Mouse (Mus musculus): ENCODE results near the gene Sirt1. TPM values are rescaled to one million over a fixed set of nuclear protein-coding genes. Genes with fewer than 3 reads are reported as not detected.

Gene Sirt1
- polyA plus RNA-seq, 1 experiment = 53.5 TPM

DNA sequence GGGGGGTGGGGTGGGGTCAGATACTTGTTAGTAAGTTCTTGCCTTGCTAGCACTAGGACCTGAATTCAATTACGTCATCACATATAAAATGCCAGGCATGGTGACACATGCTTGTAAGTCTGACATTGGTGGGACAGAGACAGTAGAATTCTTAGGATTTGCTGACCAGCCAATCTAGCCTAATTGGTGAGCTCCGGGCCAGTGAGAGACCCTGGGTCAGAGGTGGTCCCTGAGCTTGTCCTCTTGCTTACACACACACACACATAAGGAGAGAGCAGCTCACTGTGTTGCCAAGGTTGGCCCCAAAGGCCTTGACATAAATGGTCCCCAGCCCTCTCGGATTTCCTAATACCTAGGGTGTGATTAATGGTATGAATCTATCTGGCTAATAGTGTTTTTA is 101.7 kb downstream of the Sirt1 start:
- no peaks in the 10 kb centered on the region for H3K9me3 ChIP-seq (replicated peaks; ENCODE audit: control insufficient read depth, insufficient read depth, low read length, poor library complexity, severe bottlenecking)
- H3K27me3 ChIP-seq (ENCODE audit: control insufficient read depth, insufficient read depth, low read length, poor library complexity, severe bottlenecking) = no peaks in the 10 kb centered on the region
- H3K4me1 ChIP-seq (ENCODE audit: control insufficient read depth, insufficient read depth, low read length) = peaks cover 2% of the 10 kb centered on the region
- no peak overlapping the region for H3K4me3 ChIP-seq (ENCODE audit: low read depth, low read length)
- H3K9ac ChIP-seq (ENCODE audit: low read depth, poor library complexity, severe bottlenecking) = no peak overlapping the region
- peaks cover 47% of the 10 kb centered on the region for H3K36me3 ChIP-seq (ENCODE audit: control insufficient read depth, insufficient read depth, low read length, poor library complexity, severe bottlenecking)
- TF ChIP-seq POLR2A (IDR thresholded peaks at IDR 0.05; ENCODE audit: insufficient read depth, low read length) (no peak), EP300 (IDR thresholded peaks at IDR 0.05; ENCODE audit: insufficient read depth, low read depth, low read length) (no peak), CTCF (IDR thresholded peaks at IDR 0.05; ENCODE audit: low read depth, low read length) (no peak)
- H3K27ac ChIP-seq (ENCODE audit: insufficient read depth, low read length) = no peak overlapping the region

DNA sequence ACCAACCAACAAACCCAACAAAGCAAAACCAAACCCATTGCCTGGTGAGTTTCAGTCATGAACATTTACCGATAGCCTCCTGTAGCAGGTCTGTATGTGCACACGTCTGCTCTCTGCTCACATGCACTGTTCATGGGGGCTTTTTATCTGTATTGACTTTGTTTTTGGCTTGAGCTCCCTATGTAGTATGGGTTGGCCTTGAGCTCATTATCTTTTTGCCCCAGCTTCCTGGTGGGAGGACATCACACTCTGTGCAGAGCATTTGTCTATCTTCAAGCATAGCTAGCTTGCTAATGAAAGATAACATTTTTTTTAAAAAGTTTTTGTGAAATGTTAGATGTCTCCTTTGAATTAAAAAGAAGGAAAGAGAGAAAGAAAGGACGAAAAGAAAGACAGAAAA is 104.5 kb downstream of the Sirt1 start:
- H3K4me3 ChIP-seq (ENCODE audit: low read depth, low read length) = no peak overlapping the region
- no peak overlapping the region for H3K9ac ChIP-seq (ENCODE audit: low read depth, poor library complexity, severe bottlenecking)
- no peaks in the 10 kb centered on the region for H3K27me3 ChIP-seq (ENCODE audit: control insufficient read depth, insufficient read depth, low read length, poor library complexity, severe bottlenecking)
- peaks cover 2% of the 10 kb centered on the region for H3K4me1 ChIP-seq (ENCODE audit: control insufficient read depth, insufficient read depth, low read length)
- H3K9me3 ChIP-seq (replicated peaks; ENCODE audit: control insufficient read depth, insufficient read depth, low read length, poor library complexity, severe bottlenecking) = no peaks in the 10 kb centered on the region
- H3K27ac ChIP-seq (ENCODE audit: insufficient read depth, low read length) = no peak overlapping the region
- TF ChIP-seq CTCF (IDR thresholded peaks at IDR 0.05; ENCODE audit: low read depth, low read length) (no peak), EP300 (IDR thresholded peaks at IDR 0.05; ENCODE audit: insufficient read depth, low read depth, low read length) (no peak)
- peaks cover 54% of the 10 kb centered on the region for H3K36me3 ChIP-seq (ENCODE audit: control insufficient read depth, insufficient read depth, low read length, poor library complexity, severe bottlenecking)

DNA sequence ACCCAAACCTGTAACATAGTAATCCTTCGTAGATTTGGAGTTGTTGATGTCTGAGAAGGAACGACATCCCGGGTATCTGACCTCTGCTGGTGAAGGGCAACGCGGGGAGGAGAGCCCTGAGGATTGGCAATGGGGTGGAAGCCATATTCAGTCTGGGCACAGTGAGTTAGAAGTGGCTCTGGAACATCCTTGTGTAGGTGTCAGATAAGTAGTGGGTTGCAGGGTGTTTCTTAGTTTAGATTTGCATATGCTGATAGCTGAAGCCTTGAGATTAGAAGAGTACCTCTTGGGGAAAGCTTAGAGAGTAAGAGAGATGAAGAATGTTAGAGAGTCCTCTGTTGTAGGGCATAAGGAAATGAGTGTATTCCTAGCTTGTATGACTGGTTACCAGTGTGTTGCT is 108.6 kb downstream of the Sirt1 start:
- H3K27me3 ChIP-seq (ENCODE audit: control insufficient read depth, insufficient read depth, low read length, poor library complexity, severe bottlenecking) = no peaks in the 10 kb centered on the region
- peaks cover 40% of the 10 kb centered on the region for H3K36me3 ChIP-seq (ENCODE audit: control insufficient read depth, insufficient read depth, low read length, poor library complexity, severe bottlenecking)
- TF ChIP-seq POLR2A (IDR thresholded peaks at IDR 0.05; ENCODE audit: insufficient read depth, low read length) (no peak), EP300 (IDR thresholded peaks at IDR 0.05; ENCODE audit: insufficient read depth, low read depth, low read length) (no peak), CTCF (IDR thresholded peaks at IDR 0.05; ENCODE audit: low read depth, low read length) (no peak)
- H3K9me3 ChIP-seq (replicated peaks; ENCODE audit: control insufficient read depth, insufficient read depth, low read length, poor library complexity, severe bottlenecking) = no peaks in the 10 kb centered on the region
- H3K4me1 ChIP-seq (ENCODE audit: control insufficient read depth, insufficient read depth, low read length) = peaks cover 1% of the 10 kb centered on the region
- no peak overlapping the region for H3K9ac ChIP-seq (ENCODE audit: low read depth, poor library complexity, severe bottlenecking)
- H3K27ac ChIP-seq (ENCODE audit: insufficient read depth, low read length) = no peak overlapping the region
- H3K4me3 ChIP-seq (ENCODE audit: low read depth, low read length) = no peak overlapping the region

DNA sequence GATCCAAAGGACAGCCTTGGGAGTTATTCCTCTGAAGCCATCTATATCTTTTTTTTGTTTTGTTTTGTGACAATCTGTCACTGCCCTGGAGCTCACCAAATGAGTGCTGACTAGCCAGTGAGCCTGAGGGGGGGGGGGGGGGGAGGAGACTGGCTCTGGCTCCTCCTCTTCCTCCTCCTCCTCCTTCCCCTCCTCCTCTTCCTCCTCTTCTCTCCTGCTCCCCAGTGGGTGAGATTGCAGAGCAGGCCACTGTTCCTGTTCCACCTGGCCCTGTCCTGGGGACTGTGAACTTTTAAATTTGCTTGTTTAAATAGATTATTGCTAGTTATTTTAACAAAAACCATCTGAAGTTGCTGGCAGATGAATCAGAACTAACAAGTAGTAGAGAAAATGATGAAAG is 109.1 kb downstream of the Sirt1 start:
- Histone ChIP-seq H3K9ac (ENCODE audit: low read depth, poor library complexity, severe bottlenecking) (no peak overlapping the region), H3K36me3 (ENCODE audit: control insufficient read depth, insufficient read depth, low read length, poor library complexity, severe bottlenecking) (peaks cover 37% of the 10 kb centered on the region), H3K27me3 (ENCODE audit: control insufficient read depth, insufficient read depth, low read length, poor library complexity, severe bottlenecking) (no peaks in the 10 kb centered on the region), H3K4me3 (ENCODE audit: low read depth, low read length) (no peak overlapping the region), H3K9me3 (replicated peaks; ENCODE audit: control insufficient read depth, insufficient read depth, low read length, poor library complexity, severe bottlenecking) (no peaks in the 10 kb centered on the region), H3K27ac (ENCODE audit: insufficient read depth, low read length) (no peak overlapping the region), H3K4me1 (ENCODE audit: control insufficient read depth, insufficient read depth, low read length) (peaks cover 1% of the 10 kb centered on the region)
- TF ChIP-seq POLR2A (IDR thresholded peaks at IDR 0.05; ENCODE audit: insufficient read depth, low read length) (no peak), EP300 (IDR thresholded peaks at IDR 0.05; ENCODE audit: insufficient read depth, low read depth, low read length) (no peak), CTCF (IDR thresholded peaks at IDR 0.05; ENCODE audit: low read depth, low read length) (no peak)

Other genes with a start within 250 kb of the Sirt1 start
- 0.66 and 0.81 TPM in 2 replicates for gene Mypn, start 177.8 kb downstream of the Sirt1 start, polyA plus RNA-seq (2011; ENCODE audit: insufficient read depth, insufficient read length, low read depth, missing spikeins)
- gene Herc4, start 137.9 kb downstream of the Sirt1 start, polyA plus RNA-seq (2011; ENCODE audit: insufficient read depth, insufficient read length, low read depth, missing spikeins) = 123 and 139 TPM in 2 replicates
- 3.7 and 4.6 TPM in 2 replicates for gene Dnajc12, start 739 bp upstream of the Sirt1 start, polyA plus RNA-seq (2011; ENCODE audit: insufficient read depth, insufficient read length, low read depth, missing spikeins)
- gene Gm7075, start 40.1 kb upstream of the Sirt1 start, polyA plus RNA-seq (2011; ENCODE audit: insufficient read depth, insufficient read length, low read depth, missing spikeins) = not detected in 2 replicates
- not detected in 2 replicates for gene Ctnna3, start 48.4 kb upstream of the Sirt1 start, polyA plus RNA-seq (2011; ENCODE audit: insufficient read depth, insufficient read length, low read depth, missing spikeins)